Mouse (Mus musculus) splenic B cell, adult 2 months (primary cell): ENCODE data around the gene Lzic.
A peak's percentile ranks its signal among the peaks of the same experiment; 100 is the strongest.
"Not testable (repeated sequence)": the region's sequence is repeated elsewhere in the genome, so short reads cannot be mapped to it uniquely, and the experiment has no call there.

Experiments used
- DNase-seq: peaks from one replicate; pipeline ENCODE4 v3.0.0-alpha.2; 2011; ENCODE audit warnings: low read depth, low spot score
- H3K27me3 ChIP-seq: 2 replicates; pipeline ENCODE4 v1.6.1; 2012; ENCODE audit warnings: mild to moderate bottlenecking, low read length, moderate library complexity, mixed read lengths; ENCODE audit not compliant: control insufficient read depth, poor library complexity, insufficient read depth, severe bottlenecking
- H3K36me3 ChIP-seq: 2 replicates; pipeline ENCODE4 v1.6.1; 2012; ENCODE audit warnings: mild to moderate bottlenecking, low read length, moderate library complexity, mixed read lengths; ENCODE audit not compliant: control insufficient read depth, poor library complexity, insufficient read depth, severe bottlenecking

Gene Lzic

GRCm38 (mm10) chr4:149485053-149485824 lies at the start of gene Lzic, which contains the start of gene Nmnat1:
Gene Lzic (plus strand): TSS chr4:149485229.
Gene Nmnat1 (minus strand): TSS chr4:149485202.
- Histone ChIP-seq H3K36me3 (peaks cover 11% of the 10 kb centered on the region), H3K27me3 (no peaks in the 10 kb centered on the region)
- peak; percentile 88 for DNase-seq

GRCm38 (mm10) chr4:149440576-149440975 lies 44.5 kb upstream of the Lzic start:
- DNase-seq = no peak
- Histone ChIP-seq H3K36me3 (no peaks in the 10 kb centered on the region), H3K27me3 (no peaks in the 10 kb centered on the region)

GRCm38 (mm10) chr4:149442436-149442835 lies 42.6 kb upstream of the Lzic start:
- H3K36me3 ChIP-seq = no peaks in the 10 kb centered on the region
- no peaks in the 10 kb centered on the region for H3K27me3 ChIP-seq
- DNase-seq = no peak

- Histone ChIP-seq H3K36me3 (no peaks in the 10 kb centered on the region), H3K27me3 (no peaks in the 10 kb centered on the region)
- no peak for DNase-seq
These were observed 40.6 kb upstream of the Lzic start for GRCm38 (mm10) chr4:149444465-149444864.

- peak; percentile 93 for DNase-seq
- H3K36me3 ChIP-seq = no peaks in the 10 kb centered on the region
- no peaks in the 10 kb centered on the region for H3K27me3 ChIP-seq
These were observed 39.9 kb upstream of the Lzic start for GRCm38 (mm10) chr4:149444964-149445701.

- DNase-seq = no peak
- H3K27me3 ChIP-seq = no peaks in the 10 kb centered on the region
- no peaks in the 10 kb centered on the region for H3K36me3 ChIP-seq
These were observed 39.2 kb upstream of the Lzic start for GRCm38 (mm10) chr4:149445868-149446267.

- DNase-seq = no peak
- Histone ChIP-seq H3K36me3 (no peaks in the 10 kb centered on the region), H3K27me3 (no peaks in the 10 kb centered on the region)
These were observed 38.7 kb upstream of the Lzic start for GRCm38 (mm10) chr4:149446309-149446708.

GRCm38 (mm10) chr4:149450636-149451035 lies 34.4 kb upstream of the Lzic start:
- Histone ChIP-seq H3K36me3 (no peaks in the 10 kb centered on the region), H3K27me3 (no peaks in the 10 kb centered on the region)
- no peak for DNase-seq

- Histone ChIP-seq H3K27me3 (no peaks in the 10 kb centered on the region), H3K36me3 (no peaks in the 10 kb centered on the region)
- peak; percentile 44 for DNase-seq
These were observed 31.4 kb upstream of the Lzic start for GRCm38 (mm10) chr4:149453656-149454055.

- H3K27me3 ChIP-seq = no peaks in the 10 kb centered on the region
- no peak for DNase-seq
- no peaks in the 10 kb centered on the region for H3K36me3 ChIP-seq
These were observed 30.8 kb upstream of the Lzic start for GRCm38 (mm10) chr4:149454263-149454662.

- no peak for DNase-seq
- Histone ChIP-seq H3K27me3 (no peaks in the 10 kb centered on the region), H3K36me3 (no peaks in the 10 kb centered on the region)
These were observed 30.1 kb upstream of the Lzic start, which contains the start of gene Rbp7 for GRCm38 (mm10) chr4:149454879-149455278. Gene Rbp7 (minus strand): TSS chr4:149454978.

GRCm38 (mm10) chr4:149457163-149457562 lies 27.9 kb upstream of the Lzic start:
- not testable (repeated sequence) for H3K36me3 ChIP-seq, H3K27me3 ChIP-seq, DNase-seq

- DNase-seq = no peak
- H3K27me3 ChIP-seq = no peaks in the 10 kb centered on the region
These were observed 27.1 kb upstream of the Lzic start for GRCm38 (mm10) chr4:149457831-149458430.

GRCm38 (mm10) chr4:149458526-149458925 lies 26.5 kb upstream of the Lzic start:
- H3K36me3 ChIP-seq = no peaks in the 10 kb centered on the region
- no peaks in the 10 kb centered on the region for H3K27me3 ChIP-seq
- DNase-seq = no peak

More at GRCm38 (mm10) chr4:149457831-149458430, 27.1 kb upstream of the Lzic start:
- no peaks in the 10 kb centered on the region for H3K36me3 ChIP-seq

GRCm38 (mm10) chr4:149459425-149459824 lies 25.6 kb upstream of the Lzic start:
- no peaks in the 10 kb centered on the region for H3K27me3 ChIP-seq
- no peak for DNase-seq
- H3K36me3 ChIP-seq = no peaks in the 10 kb centered on the region
